Mouse (Mus musculus) stomach, embryonic 16.5 days (tissue): ENCODE results near the gene D10Wsu102e. TPM values are rescaled to one million over a fixed set of nuclear protein-coding genes. Genes with fewer than 3 reads are reported as not detected.

Source experiments
- ATAC-seq: fragments of 200-750 bp; cut with Nextera tagmentation; 2 replicates; pipeline ENCODE4 v1.8.0; 2017; ENCODE audit warnings: moderate number of reproducible peaks, moderate TSS enrichment; ENCODE audit not compliant: insufficient read depth, low FRiP score
- H3K27ac ChIP-seq: fragments of 300-500 bp; sonication (generic); 2 replicates; pipeline ENCODE4 v1.5.1; 2014; ENCODE audit warnings: low read length
- H3K27me3 ChIP-seq: fragments of 300-500 bp; sonication (generic); 2 replicates; pipeline ENCODE4 v1.6.1; 2014; ENCODE audit warnings: low read length, control low read depth, mixed read lengths; ENCODE audit not compliant: control insufficient read depth, insufficient read depth
- H3K36me3 ChIP-seq: fragments of 300-500 bp; sonication (generic); 2 replicates; pipeline ENCODE4 v1.6.1; 2014; ENCODE audit warnings: low read length; ENCODE audit not compliant: control insufficient read depth, insufficient read depth
- H3K4me1 ChIP-seq: fragments of 300-500 bp; sonication (generic); 2 replicates; pipeline ENCODE4 v1.6.1; 2014; ENCODE audit warnings: low read length, control low read depth, mixed read lengths; ENCODE audit not compliant: control insufficient read depth, insufficient read depth
- H3K4me2 ChIP-seq: fragments of 300-500 bp; sonication (generic); 2 replicates; pipeline ENCODE4 v1.6.1; 2014; ENCODE audit warnings: low read depth, low read length, mixed read lengths
- H3K4me3 ChIP-seq: fragments of 300-500 bp; sonication (generic); replicated peaks from 2 replicates; pipeline ENCODE4 v1.5.1; 2014; ENCODE audit warnings: mild to moderate bottlenecking, low read length
- H3K9ac ChIP-seq: fragments of 300-500 bp; sonication (generic); 2 replicates; pipeline ENCODE4 v1.6.1; 2014; ENCODE audit warnings: low read length
- H3K9me3 ChIP-seq: fragments of 300-500 bp; sonication (generic); replicated peaks from 2 replicates; pipeline ENCODE4 v1.6.1; 2016; ENCODE audit warnings: low read length, control low read depth; ENCODE audit not compliant: control insufficient read depth
- WGBS: fragments of 180-500 bp; shearing (Covaris S2); extraction: QIAGEN DNeasy Blood & Tissue Kit; methylation state at CpG from one replicate; pipeline ENCODE4 v1.1.7; 2014; 5-methylcytosine and 5-hydroxymethylcytosine counted together
- polyA plus RNA-seq: library from polyadenylated mRNA; unstranded; fragments of >200 nt; fragmentation: Nextera tagmentation; extraction: Ambion mirVana; gene quantifications from 2 replicates; pipeline ENCODE4 v1.2.1, GENCODE M21; 2015

The D10Wsu102e gene
- polyA plus RNA-seq, 1 experiment from 2014 or later, result 0.61 TPM

DNA sequence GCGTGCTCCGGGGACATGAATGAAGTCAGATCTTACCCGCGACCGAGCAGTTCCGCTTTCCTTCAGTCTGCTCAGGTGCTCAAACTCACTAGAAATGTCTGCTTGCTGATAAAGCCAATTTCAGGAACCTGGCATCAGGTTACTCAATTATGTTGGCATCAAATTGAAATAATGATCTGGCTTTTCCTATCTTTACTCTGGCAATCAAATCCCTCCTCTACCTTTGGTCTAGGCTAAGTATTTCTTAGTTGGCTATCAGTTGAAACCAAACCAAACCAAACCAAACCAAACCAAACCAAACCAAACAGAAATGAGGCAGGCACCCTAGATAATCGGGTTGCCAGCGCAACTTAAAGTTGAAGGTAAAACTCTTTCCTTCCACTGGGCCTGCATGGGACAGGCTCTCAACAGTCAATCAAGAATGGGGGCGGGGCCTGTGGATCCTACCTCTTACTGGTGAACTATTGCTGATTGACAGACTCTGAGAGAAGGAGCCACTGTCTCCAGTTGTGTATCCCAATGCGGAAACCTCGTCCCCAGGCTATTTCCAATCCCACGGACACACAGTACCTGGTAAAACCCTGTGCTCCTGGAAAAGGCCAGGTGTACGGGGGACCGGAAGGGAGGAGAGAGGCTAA is 33.3 kb upstream of the D10Wsu102e start:
- WGBS, result 88% methylated on average over 14 of the region's 14 CpGs
- no peak overlapping the region for H3K4me2 ChIP-seq
- no peaks in the 10 kb centered on the region for H3K4me1 ChIP-seq
- no peak overlapping the region for H3K4me3 ChIP-seq
- H3K9ac ChIP-seq, result no peak overlapping the region
- H3K27me3 ChIP-seq, result no peaks in the 10 kb centered on the region
- H3K9me3 ChIP-seq, result no peaks in the 10 kb centered on the region
- H3K27ac ChIP-seq, result no peak overlapping the region
- no peak for ATAC-seq
- H3K36me3 ChIP-seq, result no peaks in the 10 kb centered on the region

DNA sequence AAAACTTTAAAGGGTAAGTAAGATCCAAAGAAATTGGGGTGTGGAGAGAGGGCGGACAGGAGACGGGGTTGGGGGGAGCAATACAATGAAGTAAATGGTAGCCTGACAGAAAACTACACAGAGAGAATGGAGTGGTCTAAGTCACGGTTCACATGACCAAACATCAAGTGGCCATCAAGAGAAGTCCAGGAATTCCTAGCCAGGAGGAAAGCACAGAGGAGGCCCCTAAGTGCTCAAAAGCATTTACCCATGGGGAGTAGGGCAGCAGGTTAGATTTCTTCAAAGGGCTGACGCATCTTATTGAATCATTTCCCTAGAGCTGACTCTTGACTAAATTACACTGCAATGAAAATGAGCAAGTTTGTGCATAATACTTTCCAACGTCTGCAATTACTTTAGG is 31.2 kb upstream of the D10Wsu102e start:
- WGBS, result 84% methylated on average over 5 of the region's 5 CpGs
- Histone ChIP-seq H3K9me3 (no peaks in the 10 kb centered on the region), H3K4me1 (no peaks in the 10 kb centered on the region), H3K36me3 (no peaks in the 10 kb centered on the region), H3K9ac (no peak overlapping the region), H3K4me3 (no peak overlapping the region), H3K27ac (no peak overlapping the region), H3K27me3 (peaks cover 3% of the 10 kb centered on the region), H3K4me2 (no peak overlapping the region)
- no peak for ATAC-seq

DNA sequence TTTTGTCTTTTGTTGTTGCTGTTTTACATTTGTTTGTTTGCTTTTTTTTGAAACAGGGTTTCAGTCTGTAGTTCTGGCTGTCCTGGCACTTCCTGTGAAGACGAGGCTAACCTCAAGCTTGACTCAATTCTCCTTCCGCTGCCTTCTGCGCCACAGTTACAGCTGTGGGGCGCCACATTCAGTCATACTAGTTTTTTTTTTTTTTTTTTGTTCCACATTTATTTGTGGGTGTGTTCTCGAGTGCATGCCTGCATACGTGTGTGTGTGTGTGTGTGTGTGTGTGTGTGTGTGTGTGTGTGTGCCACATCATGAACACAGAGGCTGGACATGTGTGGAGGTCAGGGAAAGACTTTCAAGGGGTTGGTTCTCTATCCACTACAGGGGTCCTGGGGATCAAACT is 29.7 kb upstream of the D10Wsu102e start:
- no peak overlapping the region for H3K4me3 ChIP-seq
- H3K27ac ChIP-seq, result no peak overlapping the region
- no peaks in the 10 kb centered on the region for H3K36me3 ChIP-seq
- no peaks in the 10 kb centered on the region for H3K9me3 ChIP-seq
- no peak overlapping the region for H3K4me2 ChIP-seq
- H3K9ac ChIP-seq, result no peak overlapping the region
- 77% methylated on average over 6 of the region's 6 CpGs for WGBS
- ATAC-seq, result no peak
- H3K4me1 ChIP-seq, result no peaks in the 10 kb centered on the region
- H3K27me3 ChIP-seq, result peaks cover 11% of the 10 kb centered on the region

DNA sequence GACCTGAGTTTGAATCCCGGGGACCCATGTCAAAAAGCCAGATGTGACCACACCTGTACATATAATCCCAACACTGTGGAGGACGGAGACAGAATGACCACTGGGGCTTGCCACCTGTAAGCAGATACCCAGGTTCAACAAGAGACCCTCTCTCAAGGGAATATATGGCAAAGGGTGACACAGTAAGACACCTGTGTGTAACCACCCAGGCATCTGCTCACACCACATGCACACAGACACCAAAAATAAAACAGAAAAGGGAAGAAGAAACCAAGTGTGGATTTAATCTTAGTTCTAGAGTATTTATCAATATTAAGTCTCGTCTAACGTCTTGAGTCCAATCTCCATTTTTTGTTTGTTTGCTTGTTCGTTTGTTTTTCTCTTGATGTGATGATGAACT is 28.2 kb upstream of the D10Wsu102e start:
- ATAC-seq, result no peak
- no peak overlapping the region for H3K4me3 ChIP-seq
- H3K36me3 ChIP-seq, result no peaks in the 10 kb centered on the region
- WGBS, result 85% methylated on average over 5 of the region's 5 CpGs
- H3K27me3 ChIP-seq, result peaks cover 18% of the 10 kb centered on the region
- H3K4me2 ChIP-seq, result no peak overlapping the region
- H3K27ac ChIP-seq, result no peak overlapping the region
- no peaks in the 10 kb centered on the region for H3K9me3 ChIP-seq
- H3K9ac ChIP-seq, result no peak overlapping the region
- H3K4me1 ChIP-seq, result no peaks in the 10 kb centered on the region

DNA sequence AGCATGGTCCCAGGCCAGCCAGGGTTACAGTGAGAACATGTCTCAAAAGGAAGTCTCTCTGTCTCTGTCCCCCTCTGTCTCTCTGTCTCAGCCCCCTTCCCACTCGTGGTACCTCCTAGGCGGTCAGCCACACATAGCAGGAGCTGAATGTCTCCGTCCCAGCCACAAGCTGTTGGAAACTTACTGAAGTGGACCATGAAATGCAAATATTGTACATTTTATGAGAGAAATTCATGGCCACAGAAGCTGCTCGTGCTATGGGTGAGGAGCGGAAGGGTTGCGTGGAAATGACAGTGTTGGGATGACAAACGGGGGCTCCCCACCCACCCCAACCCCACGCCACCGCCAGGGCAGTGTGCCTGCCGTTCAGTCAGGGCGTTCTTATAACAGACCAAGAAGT is 27.4 kb upstream of the D10Wsu102e start:
- H3K9ac ChIP-seq, result no peak overlapping the region
- peaks cover 25% of the 10 kb centered on the region for H3K27me3 ChIP-seq
- WGBS, result 84% methylated on average over 11 of the region's 11 CpGs
- no peak overlapping the region for H3K4me3 ChIP-seq
- H3K36me3 ChIP-seq, result no peaks in the 10 kb centered on the region
- H3K4me1 ChIP-seq, result no peaks in the 10 kb centered on the region
- H3K4me2 ChIP-seq, result no peak overlapping the region
- no peaks in the 10 kb centered on the region for H3K9me3 ChIP-seq
- no peak for ATAC-seq
- H3K27ac ChIP-seq, result no peak overlapping the region

DNA sequence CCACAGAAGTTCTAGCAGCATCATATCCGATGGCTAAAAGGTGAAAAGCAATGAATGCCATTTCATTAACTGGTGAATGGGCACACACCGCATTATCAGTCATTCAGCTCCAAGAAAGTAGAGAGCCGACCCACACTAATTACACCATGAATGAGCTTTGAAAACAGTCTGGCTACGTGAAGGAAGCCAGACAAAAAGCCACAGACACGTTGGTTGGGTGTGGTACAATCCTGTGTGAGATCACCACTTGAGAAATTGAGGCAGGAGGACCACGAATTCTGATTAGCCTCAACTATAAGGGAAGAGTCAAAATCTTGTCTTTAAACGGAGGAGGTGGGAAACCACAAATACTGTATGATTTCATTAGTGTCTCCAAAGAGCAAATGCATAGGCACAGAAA is 23.7 kb upstream of the D10Wsu102e start:
- 30% methylated on average over 7 of the region's 7 CpGs for WGBS
- Histone ChIP-seq H3K27me3 (peaks cover 30% of the 10 kb centered on the region), H3K27ac (no peak overlapping the region), H3K9ac (no peak overlapping the region), H3K9me3 (no peaks in the 10 kb centered on the region), H3K4me2 (no peak overlapping the region), H3K36me3 (no peaks in the 10 kb centered on the region), H3K4me3 (no peak overlapping the region), H3K4me1 (no peaks in the 10 kb centered on the region)
- no peak for ATAC-seq

DNA sequence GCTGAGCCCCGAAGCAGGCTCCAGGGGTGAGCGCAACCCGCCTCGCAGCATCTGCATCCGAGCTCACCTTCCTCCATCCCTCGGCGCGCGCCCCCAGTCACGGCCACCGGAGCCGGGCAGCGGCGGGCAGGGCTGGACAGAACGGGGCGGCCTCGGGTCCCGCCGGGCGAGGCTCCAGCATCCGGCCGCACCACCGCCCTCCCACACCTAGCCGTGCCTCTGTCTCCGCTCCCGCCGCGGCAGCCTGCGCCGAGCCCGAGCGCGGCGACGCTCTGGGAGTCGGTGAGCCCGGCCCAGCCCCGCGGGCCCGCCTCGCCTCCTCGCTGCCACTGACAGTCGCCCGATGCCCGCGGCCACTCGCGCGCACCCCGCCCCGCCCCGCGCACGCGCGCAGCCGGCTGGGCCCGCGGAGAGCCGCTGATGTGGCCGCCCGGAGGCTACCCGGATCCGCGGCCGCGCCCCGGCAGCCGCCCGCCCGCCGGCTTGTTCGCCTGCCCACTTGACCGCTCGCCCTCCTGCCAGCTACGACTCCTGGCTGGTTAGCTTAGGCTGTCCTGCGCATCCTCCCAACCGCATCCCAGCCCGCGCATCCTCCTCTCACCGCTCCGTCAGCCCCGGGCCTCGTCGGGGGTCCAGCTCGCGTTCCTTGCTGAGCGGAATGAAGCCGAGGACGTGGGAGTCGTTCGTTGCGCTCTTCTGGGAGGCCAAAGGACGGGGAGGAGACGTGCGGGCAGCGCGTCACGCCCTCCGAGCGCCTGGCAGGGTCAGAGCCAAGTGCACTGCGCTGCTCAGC is 22.7 kb upstream of the D10Wsu102e start, which contains the start of gene Slc41a2:
Gene Slc41a2, minus strand, starts transcription at position 724 of the 793 bp plus-strand sequence.
- peak; percentile 75; the same call in 1 of the 2 replicates for ATAC-seq
- no peaks in the 10 kb centered on the region for H3K9me3 ChIP-seq
- H3K27ac ChIP-seq, result no peak within 1 kb of the TSS
- H3K4me3 ChIP-seq, result peak within 1 kb of the TSS; percentile 55
- peak within 1 kb of the TSS; percentile 60 for H3K9ac ChIP-seq
- H3K4me2 ChIP-seq, result peak within 1 kb of the TSS; percentile 73
- no peaks in the 10 kb centered on the region for H3K4me1 ChIP-seq
- H3K36me3 ChIP-seq, result no peaks in the 10 kb centered on the region
- WGBS, result under 1% methylated on average over 101 of the region's 102 CpGs
- peaks cover 30% of the 10 kb centered on the region for H3K27me3 ChIP-seq

DNA sequence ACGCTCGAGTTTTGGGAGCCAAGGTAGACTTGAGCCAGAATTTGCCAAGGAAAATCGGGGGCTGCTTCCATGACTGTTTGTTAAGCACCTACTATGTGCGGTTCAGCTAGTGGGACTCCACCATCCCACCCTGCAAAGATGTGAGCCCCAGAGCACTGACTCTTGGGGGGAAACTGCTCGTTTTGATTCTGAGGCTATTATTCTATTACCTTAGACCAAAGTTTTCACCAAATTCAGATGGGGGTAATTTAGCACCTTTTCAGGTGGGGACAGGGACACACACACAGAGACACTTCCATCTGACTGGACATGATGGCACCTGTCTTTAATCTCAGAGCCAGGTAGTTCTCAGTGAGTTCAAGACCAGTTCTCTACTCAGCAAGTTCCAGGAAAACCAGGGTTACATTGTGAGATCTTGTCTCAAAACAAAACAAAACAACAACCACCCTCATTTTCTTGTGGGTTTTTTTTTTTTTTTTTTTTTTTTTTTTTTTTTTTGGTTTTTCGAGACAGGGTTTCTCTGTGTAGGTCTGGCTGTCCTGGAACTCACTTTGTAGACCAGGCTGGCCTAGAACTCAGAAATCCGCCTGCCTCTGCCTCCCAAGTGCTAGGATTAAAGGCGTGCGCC is 21.9 kb upstream of the D10Wsu102e start:
- Histone ChIP-seq H3K9ac (peak overlapping the region; percentile 60), H3K4me3 (peak overlapping the region; percentile 55)
- WGBS, result 49% methylated on average over 8 of the region's 9 CpGs

DNA sequence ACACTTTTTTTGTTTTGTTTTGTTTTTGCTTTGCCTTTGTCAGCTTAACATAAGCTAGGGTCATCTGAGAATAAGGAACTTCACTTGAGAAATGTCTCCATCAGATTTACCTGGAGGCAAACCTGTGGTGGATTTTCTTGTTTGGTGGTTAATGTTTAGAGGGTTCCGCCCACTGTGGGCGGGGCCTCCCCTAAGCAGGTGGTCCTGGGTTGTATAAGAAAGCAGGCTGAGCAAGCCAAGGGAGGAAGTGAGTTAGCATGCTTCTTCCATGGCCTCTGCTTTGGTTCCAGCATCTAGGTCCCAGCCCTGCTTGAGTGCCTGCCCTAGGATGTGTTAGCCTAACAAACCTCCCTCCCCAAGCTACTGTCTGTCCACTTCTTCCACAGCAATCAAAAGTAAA is 18.8 kb upstream of the D10Wsu102e start:
- Histone ChIP-seq H3K27me3 (peaks cover 17% of the 10 kb centered on the region), H3K9me3 (no peaks in the 10 kb centered on the region), H3K4me1 (no peaks in the 10 kb centered on the region), H3K9ac (no peak overlapping the region), H3K4me2 (no peak overlapping the region), H3K27ac (no peak overlapping the region), H3K4me3 (no peak overlapping the region), H3K36me3 (no peaks in the 10 kb centered on the region)
- 27% methylated on average over 2 of the region's 2 CpGs for WGBS
- no peak for ATAC-seq

More for the DNA sequence above, 21.9 kb upstream of the D10Wsu102e start:
- H3K9me3 ChIP-seq, result no peaks in the 10 kb centered on the region
- H3K4me1 ChIP-seq, result no peaks in the 10 kb centered on the region
- peaks cover 30% of the 10 kb centered on the region for H3K27me3 ChIP-seq
- H3K36me3 ChIP-seq, result no peaks in the 10 kb centered on the region
- no peak overlapping the region for H3K27ac ChIP-seq
- peak overlapping the region; percentile 73 for H3K4me2 ChIP-seq
- no peak for ATAC-seq
